Mouse (Mus musculus): Measurements from ENCODE around the gene Col11a2. TPM values are rescaled to one million over a fixed set of nuclear protein-coding genes. Genes with fewer than 3 reads are reported as not detected.
A peak's percentile ranks its signal among the peaks of the same experiment; 100 is the strongest.

Gene Col11a2
- total and polyA plus RNA-seq, 3 experiments = 3.0 to 6.0 (median 5.8) TPM

- TF ChIP-seq TBP (conservative IDR thresholded peaks at IDR 0.05; ENCODE audit: low read depth, low read length) = no peak
- no peak for TF ChIP-seq ZNF384 (IDR thresholded peaks at IDR 0.05; ENCODE audit: low read depth, low read length)
- TF ChIP-seq NRF1 (IDR thresholded peaks at IDR 0.05; ENCODE audit: low read depth, low read length) = 0 out of 2 replicates have a peak, but pooled peaks have one; percentile 1
- no peak for TF ChIP-seq CTCF (conservative IDR thresholded peaks at IDR 0.05 in 1 of 2, IDR thresholded peaks at IDR 0.05 in 1 of 2; ENCODE audit: low read depth in 2 of 2, low read length in 2 of 2)
- TF ChIP-seq MXI1 (IDR thresholded peaks at IDR 0.05; ENCODE audit: low read depth, low read length) = no peak
- Histone ChIP-seq H3K36me3 (replicated peaks in 1 of 2; ENCODE audit: control insufficient read depth in 1 of 2, insufficient read depth in 1 of 2, low read length in 1 of 2) (no peaks in the 10 kb centered on the region), H3K27me3 (replicated peaks) (peaks cover 4% of the 10 kb centered on the region), H3K27ac (ENCODE audit: insufficient read depth, low read depth) (no peak overlapping the region), H3K4me1 (ENCODE audit: control insufficient read depth in 1 of 2, insufficient read depth in 2 of 2) (peaks cover 3 to 22% of the 10 kb centered on the region in 2 experiments; a peak in 3 of 4 replicates), H3K9me3 (replicated peaks; ENCODE audit: low read length) (peaks cover 2% of the 10 kb centered on the region), H3K4me3 (replicated peaks in 1 of 3; ENCODE audit: low read depth in 2 of 3, low read length in 2 of 3, poor library complexity in 1 of 3) (no peak overlapping the region), H3K9ac (ENCODE audit: insufficient read depth, low read depth) (no peak overlapping the region), H3K79me2 (replicated peaks; ENCODE audit: control insufficient read depth, extremely low read depth, insufficient read depth, poor library complexity, severe bottlenecking) (no peaks in the 10 kb centered on the region), H3K4me2 (ENCODE audit: insufficient read depth, low read depth, poor library complexity, severe bottlenecking) (no peak overlapping the region)
- no peak for DNase-seq (ENCODE audit: extremely low read depth)
- in situ Hi-C loops (cut with MboI; ENCODE audit: low pct_ligation_motif_present, low pct_unique_long_range_greater_than_20kb, low sequenced_read_pairs) (no loop called here), dilution Hi-C loops (cut with MboI; ENCODE audit: extremely low pct_ligation_motif_present, extremely low pct_unique_long_range_greater_than_20kb, low sequenced_read_pairs) (no loop called here)
Measured at GRCm38 (mm10) chr17:34079002-34079401, 39.8 kb downstream of the Col11a2 start.

- Histone ChIP-seq H3K79me2 (replicated peaks; ENCODE audit: control insufficient read depth, extremely low read depth, insufficient read depth, poor library complexity, severe bottlenecking) (no peaks in the 10 kb centered on the region), H3K9me3 (replicated peaks; ENCODE audit: low read length) (peaks cover 2% of the 10 kb centered on the region), H3K9ac (ENCODE audit: insufficient read depth, low read depth) (no peak overlapping the region), H3K27me3 (replicated peaks) (peaks cover 4% of the 10 kb centered on the region), H3K4me3 (replicated peaks in 1 of 3; ENCODE audit: low read depth in 2 of 3, low read length in 2 of 3, poor library complexity in 1 of 3) (peak overlapping the region in 2 of 3 experiments; percentile 11 to 23), H3K4me2 (ENCODE audit: insufficient read depth, low read depth, poor library complexity, severe bottlenecking) (0 out of 2 replicates have a peak overlapping the region, but pooled peaks have one; percentile 5), H3K36me3 (replicated peaks in 1 of 2; ENCODE audit: control insufficient read depth in 1 of 2, insufficient read depth in 1 of 2, low read length in 1 of 2) (no peaks in the 10 kb centered on the region), H3K27ac (ENCODE audit: insufficient read depth, low read depth) (no peak overlapping the region), H3K4me1 (ENCODE audit: control insufficient read depth in 1 of 2, insufficient read depth in 2 of 2) (peaks cover 3 to 22% of the 10 kb centered on the region in 2 experiments; a peak in 3 of 4 replicates)
- peak; percentile 97 for TF ChIP-seq CHD2 (IDR thresholded peaks at IDR 0.05; ENCODE audit: low read length)
- TF ChIP-seq MAX (IDR thresholded peaks at IDR 0.05; ENCODE audit: low read length) = no peak
- TF ChIP-seq MXI1 (IDR thresholded peaks at IDR 0.05; ENCODE audit: low read depth, low read length) = no peak
- in situ Hi-C loops (cut with MboI; ENCODE audit: low pct_ligation_motif_present, low pct_unique_long_range_greater_than_20kb, low sequenced_read_pairs) = no loop called here
- peak; percentile 81 for DNase-seq (ENCODE audit: extremely low read depth)
- dilution Hi-C loops (cut with MboI; ENCODE audit: extremely low pct_ligation_motif_present, extremely low pct_unique_long_range_greater_than_20kb, low sequenced_read_pairs) = no loop called here
Measured at GRCm38 (mm10) chr17:34079621-34080020, 40.4 kb downstream of the Col11a2 start.

GRCm38 (mm10) chr17:34083104-34083503 lies 43.9 kb downstream of the Col11a2 start:
- no peak overlapping the region for H3K27ac ChIP-seq (ENCODE audit: insufficient read depth, low read depth)
- H3K9me3 ChIP-seq (replicated peaks; ENCODE audit: low read length) = peaks cover 2% of the 10 kb centered on the region
- TF ChIP-seq MYC (IDR thresholded peaks at IDR 0.05; ENCODE audit: low read depth, low read length) (no peak), MAX (IDR thresholded peaks at IDR 0.05; ENCODE audit: low read length) (peak; percentile 62)
- H3K4me2 ChIP-seq (ENCODE audit: insufficient read depth, low read depth, poor library complexity, severe bottlenecking) = no peak overlapping the region
- H3K36me3 ChIP-seq (replicated peaks in 1 of 2; ENCODE audit: control insufficient read depth in 1 of 2, insufficient read depth in 1 of 2, low read length in 1 of 2) = no peaks in the 10 kb centered on the region
- H3K4me3 ChIP-seq (replicated peaks in 1 of 3; ENCODE audit: low read depth in 2 of 3, low read length in 2 of 3, poor library complexity in 1 of 3) = no peak overlapping the region
- in situ Hi-C loops (cut with MboI; ENCODE audit: low pct_ligation_motif_present, low pct_unique_long_range_greater_than_20kb, low sequenced_read_pairs) = no loop called here
- no peak for DNase-seq (ENCODE audit: extremely low read depth)
- H3K27me3 ChIP-seq (replicated peaks) = no peaks in the 10 kb centered on the region
- H3K4me1 ChIP-seq (ENCODE audit: control insufficient read depth in 1 of 2, insufficient read depth in 2 of 2) = peaks cover 10 to 24% of the 10 kb centered on the region in 2 experiments
- no peak overlapping the region for H3K9ac ChIP-seq (ENCODE audit: insufficient read depth, low read depth)
- no peaks in the 10 kb centered on the region for H3K79me2 ChIP-seq (replicated peaks; ENCODE audit: control insufficient read depth, extremely low read depth, insufficient read depth, poor library complexity, severe bottlenecking)
- dilution Hi-C loops (cut with MboI; ENCODE audit: extremely low pct_ligation_motif_present, extremely low pct_unique_long_range_greater_than_20kb, low sequenced_read_pairs) = no loop called here
